Mouse (Mus musculus) megakaryocyte-erythroid progenitor cell, adult 5-6 weeks (primary cell): ENCODE data around the gene Cbr2. TPM values are rescaled to one million over a fixed set of nuclear protein-coding genes. Genes with fewer than 3 reads are reported as not detected.

Experiments used
- ATAC-seq: replicated peaks from 2 replicates; pipeline ENCODE4 v1.8.0; 2016; ENCODE audit warnings: mild to moderate bottlenecking, inconsistent platforms; ENCODE audit not compliant: severe bottlenecking, poor library complexity, low FRiP score, low TSS enrichment
- total RNA-seq, 2 experiments: library from RNA; stranded (forward) in 1 of 2; stranded (reverse) in 1 of 2; fragments of 200-1000, 215-1000 nt in 1 of 2; fragments of >200 nt in 1 of 2; fragmentation: Nextera tagmentation in 1 of 2; gene quantifications; 2 replicates each; pipeline ENCODE4 v1.2.3; 2014 to 2017

The Cbr2 gene
- total RNA-seq, 2 experiments from 2014 or later: not detected

GRCm38 (mm10) chr11:120713580-120714518 is 18.1 kb downstream of the Cbr2 start, which contains the start of the genes Cenpx and Lrrc45:
Cenpx (minus strand) TSS chr11:120713738.
Lrrc45 (plus strand) TSS chr11:120713925.
- ATAC-seq: peak; percentile 95

DNA sequence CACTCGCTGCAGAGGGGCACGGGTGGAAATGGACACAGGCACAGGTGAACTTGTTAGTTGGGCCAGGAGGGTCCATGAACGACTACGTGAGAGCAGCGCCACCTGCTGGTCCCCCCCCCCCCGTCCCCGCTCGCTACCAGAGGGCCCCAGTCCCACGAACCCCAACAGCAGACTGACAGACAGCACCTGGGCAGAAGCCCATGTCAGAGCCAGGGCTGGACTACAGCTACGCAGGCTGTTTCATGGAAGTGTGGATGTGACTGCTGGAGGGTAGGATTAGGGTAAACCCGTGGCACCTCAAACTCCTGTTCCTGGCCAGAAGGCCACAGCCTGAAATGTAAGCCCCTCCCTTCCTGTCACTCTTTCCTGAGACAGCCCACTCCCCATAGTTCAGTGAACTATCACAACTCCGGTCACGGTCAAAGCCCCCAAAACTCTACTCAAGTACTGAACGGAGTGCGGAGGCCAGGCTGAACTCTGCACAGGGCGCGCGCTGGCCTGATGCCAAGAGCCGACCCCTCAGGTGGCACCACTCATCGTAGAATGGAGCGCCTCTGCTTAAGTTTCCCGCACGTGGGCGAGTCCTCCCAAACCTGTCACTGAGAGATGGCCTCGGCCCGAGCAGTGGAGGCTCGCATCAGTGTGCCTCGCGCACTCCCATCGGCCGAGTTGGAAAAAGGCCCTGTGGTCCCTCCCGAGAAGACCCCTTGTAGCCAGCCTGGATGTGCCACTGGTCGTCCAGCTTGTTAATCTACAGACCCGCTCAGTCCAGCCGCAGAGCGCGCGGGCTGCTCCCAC is 18.9 kb downstream of the Cbr2 start:
- peak; percentile 29 for ATAC-seq

DNA sequence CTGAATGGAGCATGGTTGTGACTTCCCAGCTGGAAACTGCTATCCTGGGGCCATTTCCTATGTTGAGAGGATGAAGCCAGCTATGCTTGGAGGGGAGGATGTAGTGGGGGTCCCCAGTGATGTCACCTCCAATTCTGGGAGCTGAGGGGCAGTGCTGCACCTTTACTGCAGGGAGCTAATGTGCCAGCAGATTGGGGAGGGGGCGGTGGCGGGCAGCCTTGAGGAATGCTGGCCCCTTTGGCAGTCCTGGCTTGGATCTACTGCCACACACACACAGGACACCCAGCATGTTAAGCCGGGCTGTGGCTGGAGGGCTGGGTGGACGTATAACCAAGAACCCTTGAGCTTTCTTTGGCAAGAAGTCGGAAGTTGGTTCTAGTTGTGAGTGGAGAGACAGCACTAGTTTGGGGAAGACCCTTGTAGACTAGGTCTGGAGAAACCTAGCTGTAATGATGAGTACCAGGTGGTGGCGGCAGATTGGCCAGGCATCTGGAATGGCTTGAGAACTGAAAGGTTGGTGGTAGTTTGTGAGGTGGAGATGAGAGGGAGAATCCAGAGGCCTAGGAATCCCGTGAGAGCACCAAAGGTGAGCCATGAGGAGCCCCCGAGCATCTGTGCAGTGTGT is 19.8 kb downstream of the Cbr2 start:
- ATAC-seq: no peak

- no peak for ATAC-seq
Measured at GRCm38 (mm10) chr11:120710672-120711071, 21.2 kb downstream of the Cbr2 start.

DNA sequence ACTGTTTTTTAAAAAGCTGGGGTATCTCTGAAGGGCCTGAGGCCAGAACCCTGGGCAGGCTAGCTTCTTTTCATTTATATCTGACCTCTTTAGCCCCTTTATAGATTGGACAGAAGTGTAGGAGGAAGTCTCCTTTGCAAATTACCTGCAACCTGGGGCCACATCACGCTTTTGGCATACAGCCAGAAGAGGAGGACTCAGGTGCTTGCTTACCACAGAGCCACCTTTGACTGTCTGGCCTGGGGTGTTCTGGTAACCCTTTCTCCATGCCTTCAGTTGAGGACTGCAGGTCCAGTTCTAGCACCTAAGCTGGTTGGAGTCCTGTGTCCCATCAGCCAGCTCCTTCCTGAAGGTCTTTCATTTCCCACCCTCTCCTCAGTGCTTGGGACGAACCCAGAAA is 22.4 kb downstream of the Cbr2 start:
- no peak for ATAC-seq

DNA sequence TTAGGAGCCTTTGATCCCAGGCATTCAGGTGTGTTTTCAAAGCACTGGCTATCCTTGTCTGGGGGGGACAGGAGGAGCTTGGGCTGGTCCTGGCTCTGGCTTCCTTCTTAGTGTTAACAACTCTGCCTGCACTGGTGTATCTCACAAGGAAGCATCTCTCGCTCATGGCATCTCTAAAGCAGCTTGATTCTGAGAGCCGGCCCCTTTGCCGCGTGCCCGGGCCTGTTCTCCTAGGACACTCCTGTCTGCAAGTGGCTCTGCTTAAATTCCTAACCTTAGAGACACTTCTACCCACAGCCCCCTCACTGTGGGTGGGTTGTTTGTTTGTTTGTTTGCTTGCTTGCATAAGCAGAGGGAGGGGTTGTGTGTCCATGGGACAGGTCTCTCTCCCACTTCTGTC is 23.9 kb downstream of the Cbr2 start:
- ATAC-seq: no peak

DNA sequence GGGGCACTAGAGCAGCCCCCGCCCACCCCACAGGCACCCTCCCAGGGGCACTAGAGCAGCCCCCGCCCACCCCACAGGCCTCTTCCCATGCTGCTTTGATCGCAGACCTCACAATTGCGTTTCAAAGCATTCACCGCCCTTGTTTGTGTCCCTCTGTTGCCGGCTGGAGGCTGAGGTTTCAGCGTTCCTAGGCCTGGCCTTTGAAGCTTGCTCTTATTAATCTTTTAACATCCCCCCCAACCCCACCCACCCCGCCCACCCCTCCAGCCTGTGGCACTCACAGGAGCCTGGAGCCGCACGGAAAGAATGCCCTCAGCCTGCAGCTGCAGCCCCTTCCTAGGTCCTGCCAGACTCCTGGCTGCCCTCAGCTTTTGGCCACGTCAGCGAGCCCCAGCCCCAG is 24.7 kb downstream of the Cbr2 start:
- no peak for ATAC-seq

- ATAC-seq: no peak
Measured at GRCm38 (mm10) chr11:120706120-120706519, 25.8 kb downstream of the Cbr2 start.

DNA sequence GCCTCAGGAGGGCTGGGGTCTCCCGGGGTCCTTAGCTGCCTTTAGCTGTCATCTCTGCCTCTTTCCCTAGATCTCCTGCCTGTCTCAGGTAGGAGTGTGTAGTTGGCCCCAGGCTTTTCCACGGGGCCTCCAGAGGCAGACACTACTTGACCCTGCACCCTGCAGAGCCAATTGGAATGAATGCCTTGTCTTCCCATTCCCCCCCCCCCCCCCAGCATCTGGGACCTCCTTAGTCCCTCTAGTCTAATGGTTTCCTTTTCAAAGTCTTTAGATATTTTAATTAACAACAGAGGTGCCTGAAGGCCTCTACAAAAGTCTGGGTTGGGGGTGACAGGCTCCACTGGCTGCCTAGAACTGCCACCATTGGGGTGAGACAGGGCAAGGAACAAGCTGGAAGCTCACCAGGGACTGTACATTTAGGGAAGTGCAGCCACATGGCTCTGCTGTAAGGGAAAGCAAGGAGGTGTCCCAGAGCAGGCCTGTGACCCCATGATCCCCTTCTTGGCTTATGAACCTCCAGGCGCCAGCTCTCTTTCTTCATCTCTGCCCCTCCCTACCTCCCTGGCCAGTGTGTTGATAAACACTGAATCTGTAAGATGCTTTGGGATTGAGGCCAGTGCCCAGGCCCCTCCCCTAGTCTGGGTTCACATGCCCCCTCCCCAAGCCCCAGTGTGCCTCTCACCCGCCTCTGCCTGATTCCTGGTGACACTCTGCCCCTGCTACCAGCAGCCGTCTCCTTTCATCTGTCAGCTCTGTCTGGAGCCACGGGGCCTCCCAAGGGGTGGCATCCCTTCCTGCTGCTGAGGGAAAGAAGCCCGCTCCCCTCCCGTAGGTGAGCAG is 27.2 kb downstream of the Cbr2 start:
- ATAC-seq: no peak

GRCm38 (mm10) chr11:120703696-120704454 is 28.0 kb downstream of the Cbr2 start:
- ATAC-seq: no peak

DNA sequence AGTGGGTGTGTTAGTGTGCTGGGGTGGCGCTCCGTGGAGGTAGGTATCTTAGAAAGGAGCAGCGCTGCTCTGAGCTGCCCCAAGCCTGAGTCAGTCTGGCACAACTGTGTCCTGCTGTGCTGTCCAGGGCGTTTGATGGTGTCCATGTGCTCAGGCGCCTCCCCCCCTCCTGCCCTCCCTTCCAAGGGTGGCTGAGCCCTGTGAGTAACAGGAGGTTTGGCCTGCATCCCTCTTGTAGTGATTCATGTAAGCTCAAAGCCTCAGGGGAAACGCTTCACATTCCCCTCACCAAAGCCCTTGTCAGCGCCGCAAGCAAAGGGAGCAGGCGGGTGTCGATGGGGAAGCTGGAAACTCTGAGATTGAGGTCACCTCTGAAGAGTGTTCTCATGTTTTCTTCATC is 34.2 kb downstream of the Cbr2 start:
- no peak for ATAC-seq

- no peak for ATAC-seq
Measured at GRCm38 (mm10) chr11:120696568-120696967, 35.3 kb downstream of the Cbr2 start.

DNA sequence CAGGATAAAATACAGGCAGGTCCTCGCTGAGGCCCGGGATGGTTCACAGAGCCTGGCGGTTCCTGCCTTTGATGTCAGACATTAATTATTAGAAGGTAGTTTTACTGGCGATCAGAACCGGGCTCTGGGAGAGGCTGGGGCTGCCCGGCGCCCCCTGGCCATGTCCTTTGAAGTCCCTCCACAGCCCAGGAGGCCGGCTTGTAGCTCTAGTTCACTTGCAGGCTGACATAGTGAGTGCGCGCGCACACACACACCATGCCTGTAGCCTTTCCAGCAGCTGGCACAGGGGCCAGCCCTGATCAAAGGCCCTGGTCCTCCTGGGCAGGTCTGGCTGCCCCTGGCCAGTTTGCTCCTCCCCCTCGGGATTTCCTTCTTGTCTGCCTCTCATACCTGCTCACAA is 36.3 kb downstream of the Cbr2 start:
- no peak for ATAC-seq

- ATAC-seq: no peak
Measured at GRCm38 (mm10) chr11:120695184-120695583, 36.7 kb downstream of the Cbr2 start.

- ATAC-seq: no peak
Measured at GRCm38 (mm10) chr11:120693461-120693860, 38.5 kb downstream of the Cbr2 start.

DNA sequence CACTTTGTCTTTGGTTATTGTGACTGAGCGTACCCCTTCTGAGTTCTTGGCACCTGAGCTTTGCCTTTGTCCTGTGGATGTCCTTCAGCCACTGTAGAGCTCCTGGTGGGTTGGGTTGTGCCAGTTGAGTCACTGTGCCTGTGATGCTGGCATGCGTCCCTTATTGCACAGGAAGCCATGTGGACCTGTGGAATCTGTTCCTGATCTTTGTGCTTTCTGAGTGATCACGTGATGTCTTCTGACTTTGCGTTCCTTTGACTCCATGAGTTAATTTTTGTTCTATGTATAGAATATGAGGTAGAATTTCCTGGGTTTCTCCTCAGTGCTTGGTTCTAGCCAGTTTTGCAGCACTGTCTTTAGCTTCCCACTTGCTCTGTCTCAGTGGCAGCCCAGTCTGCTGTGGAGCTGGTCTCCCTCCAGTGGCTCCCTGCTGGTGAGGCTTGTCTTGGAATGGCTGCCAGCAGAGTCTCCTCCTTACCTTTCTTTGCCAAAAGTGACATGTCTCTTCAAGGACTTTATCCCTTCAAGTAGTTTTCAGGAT is 39.4 kb downstream of the Cbr2 start:
- no peak for ATAC-seq

DNA sequence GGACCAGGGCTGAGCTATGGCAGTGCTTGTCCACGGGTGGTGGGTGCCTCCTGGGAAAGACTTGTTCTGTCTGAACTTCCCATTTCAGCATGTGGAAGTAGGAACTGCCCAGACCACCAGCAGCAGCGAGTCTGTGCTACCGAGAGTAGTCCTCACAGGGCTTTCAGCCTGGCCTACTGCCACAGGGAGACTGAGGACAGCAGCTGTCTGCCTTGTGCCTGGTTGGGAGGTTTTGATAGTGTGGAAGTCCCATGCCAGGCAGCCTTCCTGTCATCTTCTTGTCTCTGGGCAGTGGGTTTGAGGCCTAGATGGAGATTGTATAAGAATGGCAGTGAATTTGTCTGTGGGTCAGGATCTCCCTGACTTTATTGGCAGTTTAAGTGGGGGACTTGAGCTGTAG is 42.5 kb downstream of the Cbr2 start:
- ATAC-seq: no peak

DNA sequence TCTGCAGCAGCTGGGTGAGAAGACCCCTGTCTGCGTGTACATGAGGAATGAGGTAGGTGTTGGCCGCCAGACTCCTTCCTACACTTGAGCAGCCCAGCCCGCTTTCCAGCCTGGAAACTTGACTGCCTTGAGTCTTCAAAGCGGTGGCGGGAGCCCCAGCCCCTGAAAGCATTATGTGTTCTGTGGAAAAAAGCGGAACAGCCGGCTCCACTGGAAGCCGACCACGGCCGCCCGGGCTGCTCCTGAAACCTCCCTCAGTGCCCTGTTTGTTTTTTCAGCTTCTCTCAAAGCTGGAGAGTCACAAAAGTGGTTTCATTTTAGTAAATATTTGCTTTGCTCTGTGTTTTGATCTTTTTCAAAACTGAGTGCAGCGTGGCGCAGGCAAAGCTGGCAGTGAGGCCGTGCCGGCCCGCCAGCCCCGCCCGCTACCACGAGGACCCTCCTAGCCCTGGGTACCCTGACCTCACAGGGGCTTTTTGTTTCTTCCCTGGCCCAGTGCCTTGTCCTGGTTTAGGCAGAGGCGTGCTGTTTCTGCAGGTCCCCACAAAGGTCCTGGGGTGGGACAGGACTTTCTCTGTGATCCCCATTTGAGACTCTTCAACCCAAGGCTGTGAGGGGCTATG is 45.2 kb downstream of the Cbr2 start:
- no peak for ATAC-seq
